Mouse (Mus musculus): ENCODE measurements around the gene Cers1. TPM values are rescaled to one million over a fixed set of nuclear protein-coding genes. Genes with fewer than 3 reads are reported as not detected.

The Cers1 gene
- total and polyA plus RNA-seq, 3 experiments, result 0.34 to 1.2 (median 0.64) TPM

DNA sequence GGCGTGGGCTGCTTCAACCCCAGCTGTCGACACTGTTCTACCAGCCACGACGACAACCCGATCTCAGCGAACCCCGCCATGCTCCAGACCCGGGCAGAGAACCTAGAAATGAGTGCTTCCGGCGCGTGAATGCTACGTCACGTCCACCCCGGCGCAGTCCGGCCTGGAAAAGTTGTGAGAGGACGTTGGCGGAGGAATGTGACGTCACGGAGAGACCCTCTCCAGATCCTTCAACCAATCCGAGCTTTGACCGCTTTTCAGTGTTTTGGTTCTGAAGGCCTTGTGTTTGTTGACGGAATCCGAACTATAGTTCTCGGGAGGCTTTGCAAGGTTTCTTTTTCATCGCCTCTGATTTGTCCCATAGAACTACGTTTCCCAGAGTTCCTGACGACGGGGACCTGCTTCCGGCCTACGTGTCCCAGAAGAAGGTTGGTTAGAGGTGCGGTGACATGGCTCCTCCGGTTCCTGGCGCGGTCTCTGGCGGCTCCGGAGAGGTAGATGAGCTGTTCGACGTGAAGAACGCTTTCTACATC is 13.2 kb upstream of the Cers1 start, which contains the start of the genes Ddx49 and Cope:
Gene Ddx49, minus strand, starts transcription at position 132 of the 533 bp plus-strand sequence.
Gene Cope, plus strand, starts transcription at position 161 of the 533 bp plus-strand sequence.
- WGBS, result under 1% methylated on average over 40 of the region's 40 CpGs
- TF ChIP-seq POLR2A (IDR thresholded peaks at IDR 0.05; ENCODE audit: insufficient read depth, low read depth, low read length) (peak; percentile 82), CTCF (IDR thresholded peaks at IDR 0.05) (no peak), EP300 (IDR thresholded peaks at IDR 0.05; ENCODE audit: insufficient read depth, low read depth, low read length) (peak; percentile 56; the same call in 1 of the 2 replicates)
- peak within 1 kb of the TSS; percentile 74 for H3K4me3 ChIP-seq
- H3K27me3 ChIP-seq (ENCODE audit: control insufficient read depth, insufficient read depth, low read length), result no peaks in the 10 kb centered on the region
- no peaks in the 10 kb centered on the region for H3K36me3 ChIP-seq (ENCODE audit: control insufficient read depth, insufficient read depth, low read length)
- peak within 1 kb of the TSS; percentile 80 for H3K9ac ChIP-seq (ENCODE audit: low read depth, low read length)
- intact Hi-C loops (cut with DNase I), result loop anchor here (1.0 to 2.0 kb wide), 2 partner anchors 20 to 51 kb away; partner anchors contain the start of genes Homer3 and Upf1
- peak; percentile 94 to 95 for DNase-seq
- H3K4me1 ChIP-seq (ENCODE audit: control insufficient read depth, insufficient read depth, low read length), result peaks cover 10% of the 10 kb centered on the region
- peak within 1 kb of the TSS; percentile 89 for H3K27ac ChIP-seq
- H3K79me2 ChIP-seq (replicated peaks; ENCODE audit: control insufficient read depth, insufficient read depth, low read length), result peaks cover 3% of the 10 kb centered on the region

DNA sequence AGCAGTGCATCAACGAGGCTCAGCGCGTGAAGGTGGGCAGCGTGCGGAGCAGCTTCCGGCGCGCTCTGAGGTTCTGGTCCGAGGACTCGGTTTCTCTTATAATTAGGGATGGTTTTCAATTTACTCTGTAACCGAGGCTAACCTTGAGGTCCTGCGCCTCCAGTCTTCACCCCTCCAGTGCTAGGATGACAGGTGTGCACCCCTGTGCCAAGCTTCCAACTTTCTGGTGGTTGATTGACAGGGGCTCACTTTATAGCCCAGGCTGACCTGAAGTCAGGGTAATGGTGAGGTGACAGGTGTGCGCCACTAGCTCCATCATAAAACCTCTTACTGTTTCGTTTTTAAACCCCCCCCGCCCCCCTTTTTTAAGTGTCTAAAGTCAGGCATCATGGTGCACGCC is 12.7 kb upstream of the Cers1 start:
- WGBS, result 3% methylated on average over 16 of the region's 16 CpGs
- no peak for DNase-seq
- Histone ChIP-seq H3K4me1 (ENCODE audit: control insufficient read depth, insufficient read depth, low read length) (peaks cover 10% of the 10 kb centered on the region), H3K27me3 (ENCODE audit: control insufficient read depth, insufficient read depth, low read length) (no peaks in the 10 kb centered on the region), H3K4me3 (peak overlapping the region; percentile 74), H3K27ac (peak overlapping the region; percentile 89), H3K79me2 (replicated peaks; ENCODE audit: control insufficient read depth, insufficient read depth, low read length) (peaks cover 3% of the 10 kb centered on the region), H3K9ac (ENCODE audit: low read depth, low read length) (peak overlapping the region; percentile 80), H3K36me3 (ENCODE audit: control insufficient read depth, insufficient read depth, low read length) (no peaks in the 10 kb centered on the region)
- intact Hi-C loops (cut with DNase I), result loop anchor here (1.0 to 2.0 kb wide), 2 partner anchors 20 to 50 kb away; partner anchors contain the start of genes Homer3 and Upf1
- TF ChIP-seq EP300 (IDR thresholded peaks at IDR 0.05; ENCODE audit: insufficient read depth, low read depth, low read length) (no peak), CTCF (IDR thresholded peaks at IDR 0.05) (no peak), POLR2A (IDR thresholded peaks at IDR 0.05; ENCODE audit: insufficient read depth, low read depth, low read length) (no peak)

DNA sequence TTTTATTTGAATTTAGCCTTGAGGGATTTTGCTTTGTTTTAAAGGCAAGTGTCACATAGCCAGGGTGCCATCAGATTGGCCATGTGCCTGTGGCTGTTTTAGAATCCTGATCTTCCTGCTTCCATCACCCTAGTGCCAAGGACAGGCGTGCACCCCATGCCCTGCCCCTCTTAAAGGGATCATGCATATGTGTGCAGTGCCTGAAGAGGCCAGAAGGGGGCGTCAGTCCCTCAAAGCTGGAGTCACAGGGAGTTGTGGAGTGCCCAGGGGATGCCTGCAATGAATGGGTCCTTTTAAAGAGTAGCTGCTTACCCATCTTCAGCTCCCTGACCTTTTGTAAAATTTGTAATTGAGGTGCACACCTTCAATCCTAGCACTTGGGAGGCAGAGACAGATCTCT is 6.3 kb upstream of the Cers1 start:
- TF ChIP-seq POLR2A (IDR thresholded peaks at IDR 0.05; ENCODE audit: insufficient read depth, low read depth, low read length), result no peak
- TF ChIP-seq CTCF (IDR thresholded peaks at IDR 0.05), result peak; percentile 67
- TF ChIP-seq EP300 (IDR thresholded peaks at IDR 0.05; ENCODE audit: insufficient read depth, low read depth, low read length), result no peak
- DNase-seq, result no peak
- Histone ChIP-seq H3K79me2 (replicated peaks; ENCODE audit: control insufficient read depth, insufficient read depth, low read length) (no peaks in the 10 kb centered on the region), H3K36me3 (ENCODE audit: control insufficient read depth, insufficient read depth, low read length) (no peaks in the 10 kb centered on the region), H3K27ac (no peak overlapping the region), H3K27me3 (ENCODE audit: control insufficient read depth, insufficient read depth, low read length) (no peaks in the 10 kb centered on the region), H3K4me1 (ENCODE audit: control insufficient read depth, insufficient read depth, low read length) (0 out of 2 replicates have a peak, but pooled peaks cover 2% of the 10 kb centered on the region), H3K4me3 (no peak overlapping the region), H3K9ac (ENCODE audit: low read depth, low read length) (no peak overlapping the region)
- WGBS, result 38% methylated on average over 2 of the region's 2 CpGs
- intact Hi-C loops (cut with DNase I), result no loop called here

DNA sequence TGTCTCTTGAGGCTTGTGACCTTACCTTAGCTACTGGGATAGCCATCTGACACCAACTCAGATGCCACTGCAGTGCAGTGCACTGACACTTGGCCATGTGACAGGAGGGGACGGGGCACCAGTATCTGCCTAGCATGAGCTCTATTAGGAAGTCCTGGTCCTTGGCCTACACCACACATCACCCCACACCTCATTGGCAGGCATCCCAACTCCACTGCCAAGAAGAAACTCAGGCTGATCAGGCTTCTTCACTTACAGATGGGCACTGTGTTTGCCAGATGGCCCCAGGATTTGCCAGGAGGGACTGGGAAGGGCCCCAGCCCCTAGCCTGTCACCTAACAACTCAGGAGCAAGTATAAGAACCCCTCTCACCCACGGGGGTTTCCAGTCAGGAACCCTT is 2.2 kb upstream of the Cers1 start:
- H3K36me3 ChIP-seq (ENCODE audit: control insufficient read depth, insufficient read depth, low read length), result no peaks in the 10 kb centered on the region
- no peak overlapping the region for H3K4me3 ChIP-seq
- 41% methylated on average over 2 of the region's 2 CpGs for WGBS
- H3K79me2 ChIP-seq (replicated peaks; ENCODE audit: control insufficient read depth, insufficient read depth, low read length), result no peaks in the 10 kb centered on the region
- intact Hi-C loops (cut with DNase I), result no loop called here
- H3K27me3 ChIP-seq (ENCODE audit: control insufficient read depth, insufficient read depth, low read length), result no peaks in the 10 kb centered on the region
- TF ChIP-seq EP300 (IDR thresholded peaks at IDR 0.05; ENCODE audit: insufficient read depth, low read depth, low read length) (no peak), POLR2A (IDR thresholded peaks at IDR 0.05; ENCODE audit: insufficient read depth, low read depth, low read length) (0 out of 2 replicates have a peak, but pooled peaks have one; percentile 20)
- no peaks in the 10 kb centered on the region for H3K4me1 ChIP-seq (ENCODE audit: control insufficient read depth, insufficient read depth, low read length)
- no peak overlapping the region for H3K9ac ChIP-seq (ENCODE audit: low read depth, low read length)
- DNase-seq, result peak in 1 of 2 experiments; percentile 33
- no peak overlapping the region for H3K27ac ChIP-seq

DNA sequence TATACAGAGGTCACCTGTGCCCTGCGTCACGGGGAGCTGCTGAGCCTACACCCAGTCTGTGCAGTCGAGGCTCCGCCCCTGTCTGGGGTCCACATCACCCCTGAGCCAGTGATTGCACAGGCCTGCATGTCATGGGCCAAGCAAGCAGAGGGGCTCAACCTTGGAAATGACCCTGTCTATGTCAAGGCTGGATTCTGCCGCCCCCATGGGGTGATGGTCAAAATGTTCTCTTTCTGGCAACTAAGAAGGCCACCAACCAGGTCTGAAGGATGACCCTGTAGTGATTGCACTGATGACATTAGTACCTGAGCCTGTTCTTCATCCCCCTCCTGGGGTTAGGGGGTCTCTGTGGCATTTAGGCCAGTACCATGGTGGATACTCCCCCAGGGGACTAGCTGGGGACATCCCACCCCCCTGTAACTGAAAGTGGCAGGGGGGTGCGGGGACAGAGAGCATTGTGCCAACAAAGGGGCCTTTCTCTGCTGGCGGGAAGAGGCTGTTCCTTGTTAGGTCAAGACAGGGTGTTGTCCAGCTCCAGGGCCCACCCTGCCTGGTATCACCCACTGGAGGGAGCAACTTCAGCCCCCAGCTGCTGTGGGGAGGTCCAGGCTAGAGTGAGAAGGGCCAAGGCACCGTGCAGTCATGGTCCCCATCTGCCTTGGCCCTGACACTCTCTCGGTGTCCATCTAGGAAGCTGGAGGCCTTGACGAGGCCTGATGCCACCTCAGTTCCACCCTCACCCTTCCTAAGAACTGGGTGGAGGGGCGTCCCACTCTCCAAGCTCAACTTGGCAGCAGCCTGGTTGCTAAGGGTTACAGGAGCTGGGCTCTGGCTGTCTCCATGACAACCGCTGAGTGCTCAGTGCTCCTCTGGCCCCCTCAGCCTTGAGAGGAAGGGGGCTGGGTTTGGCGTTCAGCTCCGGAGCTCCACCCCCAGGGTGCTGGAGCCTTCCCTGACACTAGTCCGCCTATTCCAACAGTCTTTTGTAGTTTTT is 1.2 kb downstream of the Cers1 start:
- Histone ChIP-seq H3K4me3 (no peak overlapping the region; the same call in 1 of the 2 replicates), H3K27me3 (ENCODE audit: control insufficient read depth, insufficient read depth, low read length) (no peaks in the 10 kb centered on the region), H3K9ac (ENCODE audit: low read depth, low read length) (no peak overlapping the region), H3K36me3 (ENCODE audit: control insufficient read depth, insufficient read depth, low read length) (no peaks in the 10 kb centered on the region), H3K79me2 (replicated peaks; ENCODE audit: control insufficient read depth, insufficient read depth, low read length) (no peaks in the 10 kb centered on the region), H3K4me1 (ENCODE audit: control insufficient read depth, insufficient read depth, low read length) (no peaks in the 10 kb centered on the region), H3K27ac (no peak overlapping the region)
- no peak for TF ChIP-seq EP300 (IDR thresholded peaks at IDR 0.05; ENCODE audit: insufficient read depth, low read depth, low read length)
- no peak for TF ChIP-seq CTCF (IDR thresholded peaks at IDR 0.05)
- TF ChIP-seq POLR2A (IDR thresholded peaks at IDR 0.05; ENCODE audit: insufficient read depth, low read depth, low read length), result no peak
- intact Hi-C loops (cut with DNase I), result no loop called here
- WGBS, result 35% methylated on average over 15 of the region's 15 CpGs
- no peak for DNase-seq
